Mouse (Mus musculus) intestine, postnatal 0 days (tissue): ENCODE measurements around the gene Sowahb. TPM values are rescaled to one million over a fixed set of nuclear protein-coding genes. Genes with fewer than 3 reads are reported as not detected.

ENCODE experiments used
- ATAC-seq: fragments of 200-750 bp; cut with Nextera tagmentation; 2 replicates; pipeline ENCODE4 v1.8.0; 2017; ENCODE audit warnings: mild to moderate bottlenecking, moderate TSS enrichment, moderate library complexity
- H3K27ac ChIP-seq: fragments of 300-500 bp; sonication (generic); 2 replicates; pipeline ENCODE4 v1.5.1; 2014; ENCODE audit warnings: mild to moderate bottlenecking, low read depth, low read length, moderate library complexity
- H3K27me3 ChIP-seq: fragments of 300-500 bp; sonication (generic); replicated peaks from 2 replicates; pipeline ENCODE4 v1.6.1; 2014; ENCODE audit warnings: low read length, mixed read lengths; ENCODE audit not compliant: control insufficient read depth, insufficient read depth
- H3K36me3 ChIP-seq: fragments of 300-500 bp; sonication (generic); 2 replicates; pipeline ENCODE4 v1.6.1; 2014; ENCODE audit warnings: mild to moderate bottlenecking, moderate library complexity; ENCODE audit not compliant: control insufficient read depth, insufficient read depth
- H3K4me1 ChIP-seq: fragments of 300-500 bp; sonication (generic); replicated peaks from 2 replicates; pipeline ENCODE4 v1.6.1; 2014; ENCODE audit warnings: antibody characterized with exemption, low read length, mixed read lengths; ENCODE audit not compliant: control insufficient read depth, insufficient read depth
- H3K4me2 ChIP-seq: fragments of 300-500 bp; sonication (generic); replicated peaks from 2 replicates; pipeline ENCODE4 v1.6.1; 2014; ENCODE audit warnings: low read depth, mild to moderate bottlenecking, moderate library complexity
- H3K4me3 ChIP-seq: fragments of 300-500 bp; sonication (generic); 2 replicates; pipeline ENCODE4 v1.5.1; 2014; ENCODE audit warnings: low read depth, low read length
- H3K9ac ChIP-seq: fragments of 300-500 bp; sonication (generic); 2 replicates; pipeline ENCODE4 v1.6.1; 2014; ENCODE audit warnings: mild to moderate bottlenecking, low read depth, low read length
- H3K9me3 ChIP-seq: fragments of 300-500 bp; sonication (generic); 2 replicates; pipeline ENCODE4 v1.6.1; 2016; ENCODE audit warnings: mixed run types; ENCODE audit not compliant: control insufficient read depth
- CTCF ChIP-seq: sonication (generic); IDR thresholded peaks from 2 replicates; pipeline ENCODE4 v1.5.1; 2016; ENCODE audit warnings: low read depth, mild to moderate bottlenecking, control low read depth, antibody characterized with exemption, moderate library complexity
- WGBS: fragments of 180-500 bp; shearing (Covaris S2); extraction: QIAGEN DNeasy Blood & Tissue Kit; methylation state at CpG from one replicate; pipeline ENCODE4 v1.1.7; 2014; 5-methylcytosine and 5-hydroxymethylcytosine counted together
- polyA plus RNA-seq: library from polyadenylated mRNA; unstranded; fragments of >200 nt; fragmentation: Nextera tagmentation; extraction: Ambion mirVana; gene quantifications from 2 replicates; pipeline ENCODE4 v1.2.1, GENCODE M21; 2015

The Sowahb gene
- 16.1 and 18.0 TPM in 2 replicates for polyA plus RNA-seq

DNA sequence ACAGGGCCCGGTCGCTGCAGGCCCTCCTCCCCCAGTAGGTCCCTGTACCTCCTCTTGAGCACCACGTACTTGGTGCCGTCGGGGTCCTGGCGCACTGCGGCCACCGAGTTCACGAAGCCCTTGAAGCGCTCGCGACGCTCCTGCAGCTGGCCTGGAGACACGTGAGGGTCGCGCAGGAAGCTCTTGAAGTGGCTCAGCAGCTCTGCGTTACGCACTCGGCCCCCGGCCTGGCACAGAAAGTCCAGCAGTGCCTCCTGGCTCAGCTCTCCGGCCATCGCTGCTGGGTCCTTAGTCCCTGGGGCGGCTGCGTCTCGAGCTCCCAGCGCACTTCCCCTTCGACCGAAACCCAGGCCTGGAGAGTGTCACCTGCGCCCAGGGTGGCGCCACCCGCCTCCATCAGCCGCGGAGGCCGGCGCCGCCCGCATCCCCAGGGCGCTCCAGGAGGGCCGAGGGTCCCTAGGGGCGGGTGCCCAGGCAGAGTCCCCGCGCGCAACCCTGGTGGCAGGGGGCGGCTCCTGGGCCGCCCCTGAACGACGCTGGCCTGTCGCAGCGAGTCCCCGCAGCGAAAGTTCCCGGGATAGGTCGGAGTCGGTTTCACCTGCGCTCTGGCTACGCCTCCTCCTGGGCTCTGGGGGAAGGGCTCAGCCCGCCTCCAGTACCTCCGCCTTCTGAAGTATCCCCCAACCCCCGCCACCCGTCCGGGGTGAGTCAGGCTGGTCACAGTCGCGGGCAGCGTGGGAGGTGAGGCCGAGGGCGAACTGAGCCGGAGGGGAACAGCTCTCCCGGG lies at the start of gene Sowahb:
TSS of gene Sowahb (minus strand) at position 439 of the 787 bp plus-strand sequence.
- TF ChIP-seq CTCF, result peak; percentile 30
- Histone ChIP-seq H3K9ac (peak within 1 kb of the TSS; percentile 81), H3K4me3 (peak within 1 kb of the TSS; percentile 64), H3K36me3 (no peaks in the 10 kb centered on the region), H3K4me1 (0 out of 2 replicates have a peak, but pooled peaks cover 5% of the 10 kb centered on the region), H3K27ac (peak within 1 kb of the TSS; percentile 87), H3K27me3 (0 out of 2 replicates have a peak, but pooled peaks cover 7% of the 10 kb centered on the region), H3K9me3 (no peaks in the 10 kb centered on the region), H3K4me2 (peak within 1 kb of the TSS; percentile 80)
- peak; percentile 89 for ATAC-seq
- 1% methylated on average over 63 of the region's 68 CpGs for WGBS

DNA sequence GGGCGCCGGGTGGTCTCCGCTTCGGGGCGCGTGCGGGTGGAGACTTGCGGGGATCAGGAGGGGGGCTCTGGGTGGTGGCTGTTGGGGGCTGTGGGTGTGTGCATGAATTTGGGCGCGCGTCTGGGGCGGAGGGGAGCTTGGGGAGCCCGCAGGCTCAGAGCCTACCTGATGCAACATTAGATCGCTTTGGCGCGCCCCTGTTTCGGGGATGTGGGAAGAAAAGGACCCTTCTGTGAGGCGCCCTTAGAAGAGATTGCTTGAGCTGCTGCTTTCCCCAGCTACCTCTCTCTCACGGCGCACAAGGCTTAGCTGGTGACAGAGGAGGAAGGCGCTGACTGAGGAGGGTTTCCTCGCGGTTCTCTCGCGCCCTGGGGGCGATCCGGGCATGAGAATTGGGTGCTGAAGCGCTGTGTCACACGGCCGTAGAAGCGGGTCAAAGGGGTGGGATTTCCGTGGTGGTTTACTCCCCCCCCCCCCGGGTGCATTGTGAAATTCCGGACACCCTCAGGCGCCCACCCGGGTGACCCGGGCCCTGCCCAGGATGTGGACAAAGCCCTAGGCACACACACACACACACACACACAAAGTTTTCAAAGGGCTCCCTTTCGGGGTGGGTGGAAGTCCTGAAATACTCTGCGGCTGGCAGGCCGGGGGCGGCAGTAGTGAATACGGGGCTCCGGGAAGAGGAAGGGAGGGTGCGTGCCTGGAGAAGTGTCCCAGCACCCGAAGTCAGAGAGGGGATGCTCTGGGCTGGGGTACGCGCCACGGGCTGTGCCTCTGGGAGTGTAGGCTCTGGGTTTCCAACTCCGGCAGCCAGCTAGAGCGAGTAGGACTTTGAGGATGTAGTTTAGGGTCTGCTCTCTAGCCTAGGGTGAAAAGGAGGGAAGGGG lies 49.1 kb upstream of the Sowahb start:
- peak overlapping the region; percentile 81 for H3K27ac ChIP-seq

DNA sequence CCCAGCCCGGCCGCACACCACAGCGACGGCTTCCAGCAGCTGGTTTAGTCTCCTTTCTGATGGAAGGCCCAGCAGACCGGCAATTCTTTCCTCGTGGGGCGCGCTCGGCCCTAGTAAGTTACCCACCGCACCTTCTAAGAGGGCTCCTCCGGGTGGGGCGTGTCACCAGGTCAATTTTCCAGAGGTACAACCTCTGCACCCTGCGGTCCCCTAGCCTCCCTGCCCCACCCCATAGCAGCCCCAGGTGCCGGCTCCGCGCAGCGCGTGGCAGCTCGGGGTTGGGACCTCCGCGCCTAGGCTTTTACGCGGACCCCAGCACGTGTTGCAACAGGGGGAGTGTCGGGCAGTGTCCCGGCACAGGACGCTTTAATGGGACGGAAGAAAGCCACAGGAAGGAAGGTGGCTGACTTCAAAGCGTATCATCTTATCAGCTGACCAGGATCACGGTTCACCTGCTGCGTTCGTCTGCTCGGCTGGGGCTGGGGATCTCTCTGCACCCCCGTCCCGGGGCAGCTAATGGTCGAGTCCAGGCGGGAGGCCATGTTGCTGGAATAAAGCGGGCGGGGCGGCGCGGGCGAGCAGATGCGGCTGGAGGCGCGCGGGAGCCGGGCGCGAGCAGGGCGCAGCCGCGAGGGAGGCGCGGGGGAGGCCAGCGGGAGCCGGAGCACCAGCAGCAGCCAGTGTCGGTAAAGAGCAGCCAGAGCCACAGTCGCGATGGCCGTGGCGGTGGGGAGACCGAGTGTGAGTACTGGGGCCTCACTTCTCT lies 48.2 kb upstream of the Sowahb start, which contains the start of gene Sept11:
TSS of gene Sept11 (plus strand) at position 581 of the 766 bp plus-strand sequence.
- Histone ChIP-seq H3K4me3 (peak within 1 kb of the TSS; percentile 92), H3K9me3 (no peaks in the 10 kb centered on the region), H3K27ac (peak within 1 kb of the TSS; percentile 81), H3K4me1 (no peaks in the 10 kb centered on the region), H3K4me2 (peak within 1 kb of the TSS; percentile 93), H3K27me3 (no peaks in the 10 kb centered on the region), H3K9ac (peak within 1 kb of the TSS; percentile 83), H3K36me3 (no peaks in the 10 kb centered on the region)
- peak; percentile 92 for ATAC-seq
- TF ChIP-seq CTCF, result no peak
- under 1% methylated on average over 58 of the region's 63 CpGs for WGBS

More for the DNA sequence above, 49.1 kb upstream of the Sowahb start:
- peak; percentile 18; the same call in 1 of the 2 replicates for ATAC-seq
- peak overlapping the region; percentile 83 for H3K9ac ChIP-seq
- no peak for TF ChIP-seq CTCF
- H3K4me1 ChIP-seq, result no peaks in the 10 kb centered on the region
- H3K9me3 ChIP-seq, result no peaks in the 10 kb centered on the region
- peak overlapping the region; percentile 92 for H3K4me3 ChIP-seq
- H3K27me3 ChIP-seq, result no peaks in the 10 kb centered on the region
- H3K36me3 ChIP-seq, result no peaks in the 10 kb centered on the region
- H3K4me2 ChIP-seq, result peak overlapping the region; percentile 93
- WGBS, result under 1% methylated on average over 50 of the region's 50 CpGs

DNA sequence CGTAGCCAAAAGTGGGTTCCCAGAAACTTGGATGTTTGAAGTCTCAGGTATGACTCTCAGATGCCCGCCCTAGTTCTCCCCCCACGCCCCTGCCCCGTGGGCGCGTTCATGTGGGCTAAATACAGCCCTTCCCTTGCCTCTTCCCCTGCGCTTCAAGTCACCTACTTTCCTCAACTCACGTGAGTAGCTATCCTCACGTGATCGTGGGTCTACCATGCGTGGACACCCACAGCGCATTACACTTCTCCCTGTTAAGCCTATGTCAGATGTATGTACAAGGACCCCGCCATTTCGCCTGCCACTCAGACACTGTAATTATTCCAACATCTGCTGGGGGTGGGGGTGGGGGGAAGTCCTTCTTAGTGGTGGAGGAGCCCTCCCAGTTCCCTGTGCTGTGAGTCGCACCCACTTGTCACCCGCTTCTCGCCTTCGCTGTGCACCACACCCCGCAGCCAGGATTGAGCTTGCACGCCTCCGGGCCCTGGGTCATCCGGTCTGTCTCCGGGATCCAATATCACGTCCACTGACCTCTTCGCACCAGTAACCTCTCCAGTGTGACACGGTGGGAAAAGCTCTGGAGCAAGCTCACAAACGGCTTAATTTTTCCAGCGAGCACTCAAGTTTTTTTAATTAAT lies 47.4 kb upstream of the Sowahb start:
- peak overlapping the region; percentile 93 for H3K4me2 ChIP-seq
- H3K27me3 ChIP-seq, result no peaks in the 10 kb centered on the region
- ATAC-seq, result peak; percentile 40
- H3K27ac ChIP-seq, result peak overlapping the region; percentile 81; the same call in 1 of the 2 replicates
- no peaks in the 10 kb centered on the region for H3K9me3 ChIP-seq
- TF ChIP-seq CTCF, result no peak
- H3K4me1 ChIP-seq, result no peaks in the 10 kb centered on the region
- H3K36me3 ChIP-seq, result no peaks in the 10 kb centered on the region
- H3K9ac ChIP-seq, result peak overlapping the region; percentile 83
- 4% methylated on average over 28 of the region's 28 CpGs for WGBS
- peak overlapping the region; percentile 92 for H3K4me3 ChIP-seq

DNA sequence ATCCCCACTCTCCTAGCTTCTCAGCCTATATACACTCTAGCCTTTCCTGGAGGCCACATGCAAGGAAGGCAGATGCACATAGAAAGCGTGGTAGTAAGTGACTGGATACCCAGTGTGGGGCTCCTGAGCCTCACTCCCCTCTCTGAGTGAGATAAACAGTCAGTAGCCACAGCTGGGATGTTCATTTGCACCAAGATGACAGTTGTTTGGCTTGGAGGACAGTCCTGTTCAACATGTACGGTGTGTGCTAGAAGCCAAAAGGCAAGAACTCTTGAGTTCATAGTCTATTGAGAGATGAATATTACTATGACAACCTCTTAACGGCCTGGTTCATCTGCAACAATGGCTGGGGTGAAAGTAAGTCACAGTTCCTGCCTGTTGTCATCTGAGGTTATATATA lies 46.4 kb upstream of the Sowahb start:
- Histone ChIP-seq H3K4me3 (no peak overlapping the region), H3K9ac (no peak overlapping the region), H3K36me3 (no peaks in the 10 kb centered on the region), H3K4me1 (no peaks in the 10 kb centered on the region), H3K4me2 (peak overlapping the region; percentile 93), H3K27ac (no peak overlapping the region), H3K27me3 (no peaks in the 10 kb centered on the region), H3K9me3 (no peaks in the 10 kb centered on the region)
- WGBS, result 45% methylated on average over 3 of the region's 3 CpGs
- TF ChIP-seq CTCF, result no peak
- ATAC-seq, result no peak
